Mouse (Mus musculus) midbrain, embryonic 16.5 days (tissue): ENCODE measurements at regions not wholly inside any gene's neighbourhood (a gene's known extent, or its start where the extent isn't known, plus 50 kb on each side); places are given as distances from the start of the nearest gene placed in this dataset.
"Not testable (repeated sequence)": the region's sequence is repeated elsewhere in the genome, so short reads cannot be mapped to it uniquely, and the experiment has no call there.

Source experiments
- ATAC-seq: fragments of 200-750 bp; cut with Nextera tagmentation; 2 replicates; pipeline ENCODE4 v1.8.0; 2017; ENCODE audit warnings: moderate TSS enrichment
- H3K27ac ChIP-seq: fragments of 300-500 bp; sonication (generic); 2 replicates; pipeline ENCODE4 v1.5.1; 2014; ENCODE audit warnings: mild to moderate bottlenecking, low read length, mixed read lengths
- H3K27me3 ChIP-seq: fragments of 300-500 bp; sonication (generic); 2 replicates; pipeline ENCODE4 v1.6.1; 2014; ENCODE audit warnings: low read depth, low read length, mixed read lengths; ENCODE audit not compliant: control insufficient read depth, insufficient read depth
- H3K36me3 ChIP-seq: fragments of 300-500 bp; sonication (generic); 2 replicates; pipeline ENCODE4 v1.6.1; 2014; ENCODE audit warnings: mild to moderate bottlenecking, low read length, moderate library complexity, mixed read lengths; ENCODE audit not compliant: control insufficient read depth, insufficient read depth
- H3K4me1 ChIP-seq: fragments of 300-500 bp; sonication (generic); 2 replicates; pipeline ENCODE4 v1.6.1; 2014; ENCODE audit warnings: mild to moderate bottlenecking, low read length, mixed read lengths; ENCODE audit not compliant: control insufficient read depth, insufficient read depth
- H3K4me2 ChIP-seq: fragments of 300-500 bp; sonication (generic); 2 replicates; pipeline ENCODE4 v1.6.1; 2014; ENCODE audit warnings: mild to moderate bottlenecking, low read length, mixed read lengths
- H3K4me3 ChIP-seq: fragments of 300-500 bp; sonication (generic); 2 replicates; pipeline ENCODE4 v1.5.1; 2014; ENCODE audit warnings: low read depth, mild to moderate bottlenecking, low read length, moderate library complexity, mixed read lengths
- H3K9ac ChIP-seq: fragments of 300-500 bp; sonication (generic); 2 replicates; pipeline ENCODE4 v1.6.1; 2014; ENCODE audit warnings: low read depth, low read length, mixed read lengths
- H3K9me3 ChIP-seq: fragments of 300-500 bp; sonication (generic); replicated peaks from 2 replicates; pipeline ENCODE4 v1.6.1; 2014; ENCODE audit warnings: mild to moderate bottlenecking, low read length, mixed read lengths; ENCODE audit not compliant: control insufficient read depth, poor library complexity, severe bottlenecking
- WGBS: fragments of 180-500 bp; shearing (Covaris S2); extraction: QIAGEN DNeasy Blood & Tissue Kit; methylation state at CpG from one replicate; pipeline ENCODE4 v1.1.7; 2014; 5-methylcytosine and 5-hydroxymethylcytosine counted together

- no peaks in the 10 kb centered on the region for H3K27me3 ChIP-seq
- no peak overlapping the region for H3K4me3 ChIP-seq
- ATAC-seq: 0 out of 2 replicates have a peak, but pooled peaks have one; percentile 28
- H3K9me3 ChIP-seq: peaks cover 3% of the 10 kb centered on the region; the same call in 1 of the 2 replicates
- no peaks in the 10 kb centered on the region for H3K4me1 ChIP-seq
- no peak overlapping the region for H3K4me2 ChIP-seq
- 53% methylated on average over 3 of the region's 3 CpGs for WGBS
- no peaks in the 10 kb centered on the region for H3K36me3 ChIP-seq
- no peak overlapping the region for H3K9ac ChIP-seq
- no peak overlapping the region; the same call in 1 of the 2 replicates for H3K27ac ChIP-seq
Measured at GRCm38 (mm10) chr16:89718921-89719320, 147.9 kb upstream of the Krtap11-1 start.

- not testable (repeated sequence) for H3K27me3 ChIP-seq, H3K36me3 ChIP-seq, H3K27ac ChIP-seq, ATAC-seq, H3K9me3 ChIP-seq, H3K4me3 ChIP-seq, H3K4me2 ChIP-seq, H3K4me1 ChIP-seq, H3K9ac ChIP-seq
- WGBS: 84% methylated on average over 8 of the region's 8 CpGs
Measured at GRCm38 (mm10) chr16:89715716-89716115, 144.7 kb upstream of the Krtap11-1 start.

- Histone ChIP-seq H3K4me3 (no peak overlapping the region), H3K9me3 (no peaks in the 10 kb centered on the region), H3K27me3 (no peaks in the 10 kb centered on the region), H3K9ac (no peak overlapping the region), H3K27ac (no peak overlapping the region), H3K4me1 (no peaks in the 10 kb centered on the region), H3K36me3 (no peaks in the 10 kb centered on the region), H3K4me2 (no peak overlapping the region)
- ATAC-seq: no peak
- WGBS: 85% methylated on average over 6 of the region's 6 CpGs
Measured at GRCm38 (mm10) chr16:89704316-89704715, 133.3 kb upstream of the Krtap11-1 start.

- WGBS: 77% methylated on average over 10 of the region's 10 CpGs
- no peaks in the 10 kb centered on the region for H3K4me1 ChIP-seq
- H3K9me3 ChIP-seq: no peaks in the 10 kb centered on the region
- H3K9ac ChIP-seq: no peak overlapping the region
- ATAC-seq: no peak
- H3K27ac ChIP-seq: no peak overlapping the region
- no peak overlapping the region for H3K4me3 ChIP-seq
- no peaks in the 10 kb centered on the region for H3K27me3 ChIP-seq
- H3K4me2 ChIP-seq: no peak overlapping the region
- no peaks in the 10 kb centered on the region for H3K36me3 ChIP-seq
Measured at GRCm38 (mm10) chr16:89703158-89703557, 132.2 kb upstream of the Krtap11-1 start.

GRCm38 (mm10) chr16:89702406-89702805 lies 131.4 kb upstream of the Krtap11-1 start:
- no peaks in the 10 kb centered on the region for H3K36me3 ChIP-seq
- H3K4me1 ChIP-seq: no peaks in the 10 kb centered on the region
- no peaks in the 10 kb centered on the region for H3K27me3 ChIP-seq
- H3K27ac ChIP-seq: no peak overlapping the region
- H3K4me2 ChIP-seq: no peak overlapping the region
- H3K9ac ChIP-seq: no peak overlapping the region
- H3K4me3 ChIP-seq: no peak overlapping the region
- H3K9me3 ChIP-seq: no peaks in the 10 kb centered on the region
- WGBS: 96% methylated on average over 2 of the region's 2 CpGs
- 0 out of 2 replicates have a peak, but pooled peaks have one; percentile 25 for ATAC-seq

GRCm38 (mm10) chr16:89701741-89702140 lies 130.8 kb upstream of the Krtap11-1 start:
- Histone ChIP-seq H3K36me3 (no peaks in the 10 kb centered on the region), H3K27me3 (no peaks in the 10 kb centered on the region), H3K9ac (no peak overlapping the region), H3K27ac (no peak overlapping the region), H3K9me3 (no peaks in the 10 kb centered on the region), H3K4me3 (no peak overlapping the region), H3K4me2 (no peak overlapping the region), H3K4me1 (no peaks in the 10 kb centered on the region)
- no peak for ATAC-seq
- WGBS: 91% methylated on average over 8 of the region's 8 CpGs

- no peak for ATAC-seq
- Histone ChIP-seq H3K27me3 (no peaks in the 10 kb centered on the region), H3K36me3 (no peaks in the 10 kb centered on the region), H3K4me1 (no peaks in the 10 kb centered on the region), H3K4me3 (no peak overlapping the region), H3K27ac (no peak overlapping the region), H3K4me2 (no peak overlapping the region), H3K9ac (no peak overlapping the region), H3K9me3 (no peaks in the 10 kb centered on the region)
- 3% methylated on average over 2 of the region's 2 CpGs for WGBS
Measured at GRCm38 (mm10) chr16:89699710-89700109, 128.7 kb upstream of the Krtap11-1 start.

- 89% methylated on average over 4 of the region's 4 CpGs for WGBS
- no peak overlapping the region for H3K4me3 ChIP-seq
- no peaks in the 10 kb centered on the region for H3K27me3 ChIP-seq
- H3K9ac ChIP-seq: no peak overlapping the region
- no peaks in the 10 kb centered on the region for H3K36me3 ChIP-seq
- H3K9me3 ChIP-seq: no peaks in the 10 kb centered on the region
- H3K4me2 ChIP-seq: no peak overlapping the region
- no peak for ATAC-seq
- no peak overlapping the region for H3K27ac ChIP-seq
- no peaks in the 10 kb centered on the region for H3K4me1 ChIP-seq
Measured at GRCm38 (mm10) chr16:89695833-89696232, 124.8 kb upstream of the Krtap11-1 start.

- Histone ChIP-seq H3K36me3 (no peaks in the 10 kb centered on the region), H3K9me3 (no peaks in the 10 kb centered on the region), H3K27me3 (no peaks in the 10 kb centered on the region), H3K4me2 (no peak overlapping the region), H3K4me3 (no peak overlapping the region), H3K9ac (no peak overlapping the region), H3K27ac (no peak overlapping the region), H3K4me1 (no peaks in the 10 kb centered on the region)
- ATAC-seq: no peak
- WGBS: 84% methylated on average over 7 of the region's 7 CpGs
Measured at GRCm38 (mm10) chr16:89695406-89695805, 124.4 kb upstream of the Krtap11-1 start.
